Mouse (Mus musculus): ENCODE data around the gene Rap1gap.

DNA sequence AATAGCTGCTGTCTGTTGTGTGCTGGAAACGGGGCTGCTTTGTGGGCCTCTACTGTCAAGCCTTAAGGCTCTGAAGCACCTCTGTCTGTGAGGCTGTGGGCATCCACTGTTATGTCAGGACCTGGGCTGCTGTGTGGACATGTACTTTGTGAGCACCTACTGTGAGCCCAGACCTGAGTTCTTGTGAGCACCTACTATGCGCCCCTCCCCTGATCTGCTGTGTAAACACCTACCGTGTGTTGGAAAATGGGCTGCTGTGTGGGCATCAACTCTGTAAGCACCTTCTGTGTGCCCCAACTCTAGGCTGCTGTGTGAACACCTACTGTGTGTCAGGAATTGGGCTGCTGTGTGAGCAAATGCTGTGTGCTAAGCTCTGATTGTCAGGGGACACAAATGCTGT lies 57.7 kb downstream of the Rap1gap start:
- no peak for TF ChIP-seq POLR2A (IDR thresholded peaks at IDR 0.05; ENCODE audit: insufficient read length, low read depth)
- TF ChIP-seq CEBPB (IDR thresholded peaks at IDR 0.05; ENCODE audit: insufficient read depth, poor library complexity, severe bottlenecking): no peak
- TF ChIP-seq E2F4 (IDR thresholded peaks at IDR 0.05; ENCODE audit: insufficient read depth): no peak
- TF ChIP-seq MYOG (IDR thresholded peaks at IDR 0.05; ENCODE audit: control insufficient read depth in 1 of 3, insufficient read depth in 1 of 3, insufficient read length in 2 of 3, low read depth in 2 of 3): no peak
